Mouse (Mus musculus): ENCODE measurements around the gene Slc38a3. TPM values are rescaled to one million over a fixed set of nuclear protein-coding genes. Genes with fewer than 3 reads are reported as not detected.

Slc38a3 gene
- under 1 TPM in 1 of 2 experiments, not detected in 1; 0.07 TPM for polyA plus RNA-seq (2017; shearing (Covaris generic))

GRCm38 (mm10) chr9:107669480-107669945 lies at the start of gene Slc38a3:
Gene Slc38a3 (minus strand): TSS chr9:107669530.

DNA sequence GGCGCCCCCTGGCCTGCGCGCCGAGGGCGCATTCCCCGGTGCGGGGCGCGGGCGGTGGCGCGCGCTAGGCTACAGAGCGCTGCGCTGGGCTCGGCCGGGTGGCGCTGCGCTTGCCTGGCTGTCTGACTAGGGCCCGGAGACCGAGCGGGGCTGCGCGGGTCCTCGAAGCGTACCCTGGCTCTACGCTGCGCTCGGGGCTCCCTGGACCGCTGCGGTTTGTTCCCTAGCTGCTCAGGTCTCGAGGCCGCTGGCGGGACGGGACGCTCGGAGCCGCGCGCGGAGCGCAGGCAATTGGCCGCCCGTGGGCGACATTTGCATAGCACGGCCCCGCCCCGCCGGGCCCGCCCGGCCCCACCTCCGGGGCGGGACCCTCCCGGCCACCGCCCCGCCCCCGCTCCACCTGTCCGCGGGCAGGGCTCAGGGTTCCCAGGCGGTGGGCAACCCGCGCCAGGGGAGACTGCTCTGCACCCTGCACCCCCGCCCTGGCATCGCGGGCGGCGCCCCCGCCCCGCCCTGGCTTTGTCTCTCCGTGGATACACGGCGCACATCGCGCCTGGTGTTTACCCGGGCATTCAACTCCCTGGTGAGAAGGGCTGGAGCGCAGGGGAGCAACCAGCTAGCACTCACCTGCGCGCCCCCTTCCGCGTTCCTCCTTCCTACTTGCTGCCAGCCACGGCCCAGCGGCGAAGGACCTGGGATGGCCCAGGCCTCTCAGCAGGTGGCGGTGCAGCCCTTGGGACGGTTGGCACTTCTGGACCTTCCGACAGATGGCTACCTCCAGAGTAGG lies 40.6 kb upstream of the Slc38a3 start, which contains the start of gene Sema3f:
Sema3f (minus strand) TSS at position 779 of the 787 bp plus-strand sequence.

DNA sequence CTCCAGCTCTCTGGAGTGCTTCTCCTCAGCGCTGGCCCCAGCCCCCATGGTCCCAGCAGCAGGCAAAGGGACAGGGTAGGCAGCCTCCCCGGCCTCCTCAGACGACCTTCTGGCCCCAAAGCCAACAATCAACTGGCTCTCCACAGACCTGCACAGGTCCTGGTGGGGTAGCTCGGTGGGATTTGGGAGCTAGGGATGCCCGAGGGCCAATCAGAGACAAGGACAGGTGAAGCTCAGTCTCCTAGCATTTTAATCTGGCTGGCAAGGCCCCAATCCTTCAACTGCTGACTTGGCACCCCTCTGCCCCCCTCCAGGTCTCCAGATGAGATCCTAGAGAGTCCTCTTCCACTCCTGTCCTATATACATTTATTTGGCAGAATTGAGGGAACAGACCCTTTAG lies 10.2 kb upstream of the Slc38a3 start, which contains the start of gene Gnat1:
Gnat1 (minus strand) TSS at position 212 of the 400 bp plus-strand sequence.

DNA sequence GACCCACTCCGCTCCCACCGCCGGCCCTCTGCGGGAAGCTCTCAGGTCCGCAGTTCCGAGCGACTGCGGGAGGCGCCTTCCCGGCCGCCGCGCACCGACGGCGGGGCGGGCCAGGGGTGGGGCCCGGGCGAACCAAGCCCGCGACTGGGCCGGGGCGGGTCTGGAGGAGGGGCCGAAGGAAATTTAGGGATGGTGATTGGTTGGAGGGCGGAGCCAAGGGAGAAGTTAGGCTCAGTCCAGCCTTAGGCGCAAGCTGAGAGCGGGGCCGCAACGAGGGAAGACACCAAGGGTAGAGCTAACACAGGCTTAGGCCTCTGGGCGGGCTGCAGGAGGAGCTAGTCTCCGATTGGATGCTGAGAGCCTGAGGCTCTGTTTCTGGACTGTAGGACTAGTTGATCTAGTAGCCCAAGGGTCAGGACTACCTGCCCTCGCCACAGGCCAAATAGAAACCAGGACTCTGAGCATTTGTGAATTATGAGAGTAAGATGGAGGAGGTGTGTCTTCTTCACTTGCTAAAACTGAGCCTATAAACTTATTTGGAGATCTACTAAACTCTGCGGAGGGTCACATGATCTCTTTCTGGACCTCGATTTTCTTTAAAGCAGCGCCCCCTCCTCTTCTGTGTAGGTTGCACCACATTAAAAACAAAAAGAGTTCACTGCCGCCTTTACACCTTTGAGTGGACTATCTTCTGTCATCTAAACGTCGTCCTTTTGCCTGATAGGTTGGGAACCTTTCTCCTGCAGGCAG lies 33.9 kb downstream of the Slc38a3 start, which contains the start of gene Gnai2:
Gnai2 (minus strand) TSS at position 89 of the 750 bp plus-strand sequence.

DNA sequence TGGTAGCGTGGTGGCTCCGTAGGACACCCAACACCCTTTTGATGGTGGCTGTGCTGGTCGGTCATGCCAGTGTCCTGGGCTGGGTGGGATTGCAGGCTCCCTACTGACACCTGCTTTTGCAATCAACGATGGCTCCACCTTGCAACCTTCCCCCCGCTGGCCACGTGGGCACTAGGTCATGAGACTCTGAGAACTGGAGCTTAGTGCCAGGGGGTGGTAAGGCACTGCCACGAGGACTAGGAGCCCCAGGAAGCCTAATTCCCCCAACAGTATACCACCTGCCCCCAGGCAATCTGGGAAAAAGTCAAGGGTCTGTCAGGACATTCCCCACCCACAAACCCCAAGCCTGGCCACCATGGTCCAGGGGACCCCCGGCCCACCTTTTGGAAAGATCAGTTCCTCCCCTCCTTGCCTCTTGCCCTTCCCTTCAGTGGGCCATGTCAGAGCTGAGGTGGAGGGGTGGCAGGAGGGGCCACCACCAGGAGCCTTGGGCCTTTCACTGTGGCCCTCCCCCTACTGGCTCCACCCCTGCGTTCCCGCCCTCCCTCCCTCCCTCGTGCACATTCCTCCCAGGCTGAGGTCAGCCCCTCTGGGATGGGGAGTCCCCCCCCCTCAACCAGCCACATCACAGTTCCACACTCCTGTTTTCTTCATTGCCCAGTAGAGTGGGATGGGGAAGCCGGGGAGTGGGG lies 60.4 kb downstream of the Slc38a3 start, which contains the start of gene Sema3b:
Sema3b (minus strand) TSS at position 489 of the 692 bp plus-strand sequence.

Other genes with a start within 250 kb of the Slc38a3 start
- 10 to 100 TPM; 35.0 to 47.6 TPM for gene Tmem115, start 135.6 kb downstream of the Slc38a3 start, polyA plus RNA-seq (2017; shearing (Covaris generic))
- 10 to 100 TPM; 63.1 to 79.1 TPM for gene Cyb561d2, start 127.3 kb downstream of the Slc38a3 start, polyA plus RNA-seq (2017; shearing (Covaris generic))
- 10 to 100 TPM; 53.9 to 58.7 TPM for gene Nprl2, start 127.3 kb downstream of the Slc38a3 start, polyA plus RNA-seq (2017; shearing (Covaris generic))
- 1 to 10 TPM in 1 of 2 experiments, under 1 TPM in 1; 0.59 to 4.4 TPM for gene Zmynd10, start 122.2 kb downstream of the Slc38a3 start, polyA plus RNA-seq (2017; shearing (Covaris generic))
- gene Rassf1, start 118.0 kb downstream of the Slc38a3 start, polyA plus RNA-seq (2017; shearing (Covaris generic)), result 10 to 100 TPM; 70.8 to 86.0 TPM
- 10 to 100 TPM; 37.4 to 44.3 TPM for gene Tusc2, start 106.3 kb downstream of the Slc38a3 start, polyA plus RNA-seq (2017; shearing (Covaris generic))
- 10 to 100 TPM in 1 of 2 experiments, 1 to 10 TPM in 1; 7.5 to 15.3 TPM for gene Hyal2, start 101.6 kb downstream of the Slc38a3 start, polyA plus RNA-seq (2017; shearing (Covaris generic))
- 1 to 10 TPM; 3.1 to 4.6 TPM for gene Hyal1, start 92.6 kb downstream of the Slc38a3 start, polyA plus RNA-seq (2017; shearing (Covaris generic))
- gene Naa80, start 90.6 kb downstream of the Slc38a3 start, polyA plus RNA-seq (2017; shearing (Covaris generic)), result 10 to 100 TPM; 16.1 to 17.3 TPM
- under 1 TPM; 0.50 to 0.63 TPM for gene Hyal3, start 88.7 kb downstream of the Slc38a3 start, polyA plus RNA-seq (2017; shearing (Covaris generic))
- gene Ifrd2, start 81.9 kb downstream of the Slc38a3 start, polyA plus RNA-seq (2017; shearing (Covaris generic)), result 10 to 100 TPM; 13.5 to 21.8 TPM
- not detected for gene Sema3b, start 60.3 kb downstream of the Slc38a3 start, polyA plus RNA-seq (2017; shearing (Covaris generic))
- gene Gnai2, start 34.2 kb downstream of the Slc38a3 start, polyA plus RNA-seq (2017; shearing (Covaris generic)), result 100 to 1,000 TPM; 909 to 958 TPM
- gene Gnat1, start 10.2 kb upstream of the Slc38a3 start, polyA plus RNA-seq (2017; shearing (Covaris generic)), result not detected
- under 1 TPM in 1 of 2 experiments, not detected in 1; 0.06 TPM for gene Sema3f, start 40.9 kb upstream of the Slc38a3 start, polyA plus RNA-seq (2017; shearing (Covaris generic))
- gene Rbm5, start 101.5 kb upstream of the Slc38a3 start, polyA plus RNA-seq (2017; shearing (Covaris generic)), result 100 to 1,000 TPM; 250 to 272 TPM
- 10 to 100 TPM; 72.7 to 84.1 TPM for gene Rbm6, start 203.7 kb upstream of the Slc38a3 start, polyA plus RNA-seq (2017; shearing (Covaris generic))
- gene Mon1a, start 218.6 kb upstream of the Slc38a3 start, polyA plus RNA-seq (2017; shearing (Covaris generic)), result 10 to 100 TPM; 15.3 to 27.2 TPM
- not detected for gene Mst1r, start 237.3 kb upstream of the Slc38a3 start, polyA plus RNA-seq (2017; shearing (Covaris generic))

Measured in activated CD4-positive, CD25-positive, alpha-beta regulatory T cell (primary cell).